Mouse (Mus musculus): ENCODE data around the gene Wfdc21. TPM values are rescaled to one million over a fixed set of nuclear protein-coding genes. Genes with fewer than 3 reads are reported as not detected.

The Wfdc21 gene
- total RNA-seq (2021) = not detected
- long read RNA-seq, experiment 1, partial matches to known transcripts = 0 of 4 reads
- long read RNA-seq, experiment 1, other reads (novel, unspliced or antisense) = 0 of 4 reads
- long read RNA-seq, experiment 2 = 0 reads

DNA sequence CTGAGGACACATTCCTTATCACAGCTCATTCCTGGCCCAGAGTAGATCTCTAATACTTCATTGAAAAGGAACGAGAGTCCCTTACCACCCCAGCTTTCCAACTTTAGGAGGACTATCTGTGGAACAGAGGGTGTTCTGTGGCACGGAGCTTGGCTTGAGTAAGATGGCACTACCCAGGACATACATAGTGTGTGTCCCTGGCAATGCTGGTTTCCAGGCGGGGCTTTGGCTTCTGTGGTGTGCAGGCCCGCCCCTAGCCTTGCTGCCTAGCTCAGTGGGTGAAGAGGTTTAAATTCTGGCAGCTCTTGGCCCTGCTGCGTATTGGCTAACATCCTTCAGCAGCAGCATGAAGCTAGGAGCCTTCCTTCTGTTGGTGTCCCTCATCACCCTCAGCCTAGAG lies at the start of gene Wfdc21:
Gene Wfdc21 (plus strand): TSS at position 260 of the 400 bp plus-strand sequence.
- DNase-seq = no peak
- intact Hi-C loops (cut with DNase I) = no loop called here

DNA sequence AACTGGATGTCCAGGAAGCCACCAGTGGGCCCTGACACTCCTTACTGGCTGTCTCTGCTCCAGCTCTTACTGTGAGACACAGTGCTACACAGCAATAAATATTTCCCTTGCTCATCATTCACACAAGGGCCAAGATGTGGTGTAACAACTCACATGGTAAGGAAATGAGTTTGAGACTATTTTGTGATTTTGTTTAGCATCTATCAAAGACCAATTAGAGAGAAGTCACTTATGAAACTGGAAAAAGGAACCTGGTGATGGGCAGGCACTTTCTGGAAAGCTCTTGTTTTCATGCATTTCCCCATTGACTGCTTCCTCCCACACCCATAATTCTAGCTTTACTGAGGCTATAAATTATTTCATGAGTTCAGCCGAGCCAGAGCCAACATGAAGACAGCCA lies 43.0 kb upstream of the Wfdc21 start, which contains the start of gene Wfdc17:
Gene Wfdc17 (plus strand): TSS at position 287 of the 400 bp plus-strand sequence.
- no peak for DNase-seq
- intact Hi-C loops (cut with DNase I) = loop anchor here (1.0 kb wide), 1 partner anchor 16 kb away; no protein-coding TSS in a partner anchor

DNA sequence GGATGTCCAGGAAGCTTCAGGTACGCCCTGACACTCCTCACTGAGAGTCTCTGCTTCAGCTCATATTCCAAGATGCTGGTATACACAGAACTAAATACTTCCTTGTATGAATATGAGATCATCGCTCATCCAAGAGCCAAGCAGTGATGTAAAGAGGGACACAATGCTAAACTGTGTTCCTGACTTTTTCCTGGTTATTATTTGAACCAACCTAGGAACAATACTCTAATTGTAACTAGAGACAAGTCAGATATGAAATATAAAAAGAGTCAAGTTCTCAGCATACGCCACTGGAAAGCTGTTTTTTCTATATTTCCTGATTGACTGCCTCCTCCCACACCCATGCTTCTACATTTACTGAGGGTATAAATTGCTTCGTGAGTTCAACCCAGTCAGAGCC lies 38.0 kb upstream of the Wfdc21 start, which contains the start of gene Wfdc18:
Gene Wfdc18 (plus strand): TSS at position 301 of the 400 bp plus-strand sequence.
- DNase-seq = no peak
- intact Hi-C loops (cut with DNase I) = no loop called here

DNA sequence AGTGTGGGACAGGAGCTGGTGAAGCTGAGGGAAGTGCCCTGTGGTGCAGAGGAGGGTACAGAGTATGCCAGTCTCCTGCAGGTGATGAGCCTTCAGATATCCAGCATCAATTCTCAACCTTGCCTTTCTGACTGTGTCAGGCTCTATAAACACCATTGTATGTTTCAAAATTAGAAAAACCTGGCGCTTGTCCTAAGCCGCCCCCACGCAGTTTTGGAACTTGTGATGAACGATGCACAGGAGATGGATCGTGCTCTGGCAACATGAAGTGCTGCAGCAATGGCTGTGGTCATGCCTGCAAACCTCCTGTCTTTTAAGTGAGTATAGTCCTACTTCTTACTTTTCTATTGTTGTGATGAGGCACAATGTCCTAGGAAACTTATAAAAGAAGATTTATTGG lies 37.1 kb upstream of the Wfdc21 start:
- DNase-seq = no peak
- intact Hi-C loops (cut with DNase I) = no loop called here

DNA sequence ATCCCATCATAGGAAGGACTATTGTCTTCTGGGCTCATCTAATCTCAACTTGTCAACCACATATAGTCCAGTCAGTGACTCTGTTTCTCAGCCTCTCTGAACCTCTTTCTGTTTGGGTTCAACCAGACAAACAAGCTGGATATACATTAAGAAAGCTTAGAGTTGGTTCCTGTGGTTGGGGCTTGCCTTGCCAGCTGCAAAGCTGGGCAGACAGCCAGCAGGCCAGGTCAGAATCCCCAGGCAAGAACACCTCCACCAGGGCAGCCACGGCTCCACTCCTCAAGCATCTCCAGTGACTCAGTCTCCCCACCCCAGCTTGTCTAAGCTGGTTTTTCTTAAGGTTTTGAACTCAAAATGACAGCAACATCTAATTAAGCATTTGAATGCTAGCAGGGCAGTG lies 34.1 kb upstream of the Wfdc21 start:
- intact Hi-C loops (cut with DNase I) = no loop called here
- DNase-seq = no peak

DNA sequence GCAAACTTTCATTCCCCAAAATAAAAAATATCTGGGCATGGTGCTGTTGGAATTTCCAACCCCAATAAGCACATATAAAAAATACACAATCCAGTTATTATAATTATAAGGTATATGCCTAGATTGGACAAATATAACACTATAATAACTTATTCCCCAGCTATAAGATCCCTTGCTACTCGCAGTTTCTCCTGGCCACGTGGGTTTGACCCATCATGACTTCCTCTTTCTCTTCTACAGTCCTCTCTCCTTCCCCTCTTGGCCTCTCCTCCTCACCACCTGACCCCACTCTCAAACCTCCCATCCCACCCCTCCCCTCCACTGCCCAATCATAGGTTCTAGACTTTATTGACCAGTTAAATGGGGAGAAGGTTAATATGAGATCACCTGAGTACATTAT lies 32.8 kb upstream of the Wfdc21 start:
- no peak for DNase-seq
- intact Hi-C loops (cut with DNase I) = no loop called here

DNA sequence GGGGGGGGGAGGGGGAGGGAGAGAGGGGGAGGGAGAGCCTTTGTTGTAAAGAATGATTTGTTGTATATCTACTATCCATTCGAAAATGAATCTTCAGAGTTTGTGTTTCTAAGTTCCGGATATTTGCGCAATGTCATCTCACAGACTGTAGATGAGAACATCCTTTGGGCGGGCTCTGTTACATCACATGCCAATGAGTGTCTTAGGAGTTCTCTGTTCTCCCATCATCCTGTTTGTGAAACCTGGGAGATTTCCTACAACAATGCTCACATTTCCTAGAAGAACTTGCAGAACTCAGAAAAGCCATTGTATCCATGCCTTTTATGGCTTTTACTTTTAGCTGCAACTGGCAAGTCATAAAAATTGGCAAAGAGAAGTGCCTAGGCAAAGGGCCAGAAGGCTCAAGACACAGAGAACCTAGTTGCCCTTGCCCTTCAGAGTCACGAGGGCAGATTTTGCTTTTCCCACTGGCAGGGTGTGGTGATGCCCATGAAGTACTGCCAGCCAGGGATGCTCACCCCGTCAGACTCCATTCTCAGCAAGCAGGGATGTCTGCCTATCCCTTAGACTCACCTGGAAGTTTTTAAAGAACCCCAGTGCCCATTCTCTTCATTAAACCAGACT lies 29.6 kb upstream of the Wfdc21 start:
- intact Hi-C loops (cut with DNase I) = no loop called here
- no peak for DNase-seq

DNA sequence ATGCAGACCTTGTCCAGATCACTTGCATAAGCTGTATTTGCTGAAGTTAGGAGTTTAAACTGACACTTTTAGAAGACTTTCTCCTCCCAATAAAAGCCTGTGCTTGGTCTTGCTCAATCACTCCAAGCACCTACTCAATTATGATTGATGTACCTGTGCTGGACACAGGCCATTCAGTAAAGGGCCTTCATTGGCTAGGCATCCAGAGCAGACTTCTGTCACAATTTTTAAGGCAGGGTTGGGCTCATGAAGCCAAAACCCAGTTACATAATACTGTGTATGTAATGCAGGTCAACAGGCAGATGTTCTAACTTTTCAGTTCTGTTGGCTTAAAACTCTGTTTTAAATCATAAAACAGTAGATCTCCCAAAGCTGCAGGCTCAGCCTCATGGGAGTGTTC lies 26.0 kb upstream of the Wfdc21 start:
- intact Hi-C loops (cut with DNase I) = no loop called here
- no peak for DNase-seq

DNA sequence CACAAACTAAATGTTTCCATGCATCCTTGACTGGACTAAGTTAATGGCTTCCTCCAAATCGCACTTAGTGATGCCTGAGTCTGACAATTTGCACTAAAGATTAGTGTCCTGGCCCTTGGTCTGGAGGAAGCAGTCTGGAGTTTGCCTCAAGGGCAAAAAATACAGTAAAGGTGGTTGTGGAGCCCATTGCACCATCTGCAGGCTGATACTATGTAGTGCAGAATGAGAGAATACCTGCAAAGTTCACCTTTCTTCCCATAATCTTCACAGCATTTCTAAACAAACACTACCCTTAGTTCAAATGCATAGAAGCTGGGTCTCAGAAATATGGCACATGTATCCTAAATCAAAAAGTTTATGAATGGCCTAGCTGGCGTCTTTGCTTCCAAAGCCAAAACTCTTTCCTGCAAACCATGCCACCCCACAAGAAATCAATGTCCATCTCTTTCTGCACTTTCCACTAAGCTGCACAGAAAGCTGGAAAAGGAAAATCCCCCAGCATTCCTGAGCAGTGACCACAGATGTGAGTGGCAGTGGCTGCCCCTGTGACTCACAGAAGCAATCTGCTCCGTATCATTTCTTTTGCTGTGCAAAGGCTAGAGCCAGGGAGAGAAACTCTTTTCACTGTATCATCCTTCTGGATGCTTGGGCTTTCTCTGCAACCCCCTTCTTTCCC lies 17.8 kb upstream of the Wfdc21 start:
- intact Hi-C loops (cut with DNase I) = no loop called here

DNA sequence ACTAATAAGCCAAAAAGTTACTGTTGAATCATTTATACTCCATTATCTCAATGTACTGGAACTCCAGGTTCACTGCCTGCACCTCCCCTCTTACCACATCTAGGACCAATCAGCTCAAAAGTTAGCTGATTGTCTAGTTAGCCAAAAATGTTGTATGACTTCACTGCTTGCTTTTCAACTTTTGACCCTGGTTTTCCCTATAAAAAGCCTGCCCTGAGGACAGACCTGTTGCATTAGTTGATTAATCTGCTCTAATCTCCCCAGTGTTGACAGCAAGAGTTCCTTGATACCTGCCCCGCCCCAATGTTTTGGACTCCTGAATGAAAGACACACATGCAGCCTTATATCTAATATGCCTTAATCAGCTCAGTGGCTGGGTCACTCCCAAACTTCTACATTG lies 15.6 kb upstream of the Wfdc21 start:
- DNase-seq = no peak
- intact Hi-C loops (cut with DNase I) = no loop called here

More for the DNA sequence above, 17.8 kb upstream of the Wfdc21 start:
- no peak for DNase-seq

DNA sequence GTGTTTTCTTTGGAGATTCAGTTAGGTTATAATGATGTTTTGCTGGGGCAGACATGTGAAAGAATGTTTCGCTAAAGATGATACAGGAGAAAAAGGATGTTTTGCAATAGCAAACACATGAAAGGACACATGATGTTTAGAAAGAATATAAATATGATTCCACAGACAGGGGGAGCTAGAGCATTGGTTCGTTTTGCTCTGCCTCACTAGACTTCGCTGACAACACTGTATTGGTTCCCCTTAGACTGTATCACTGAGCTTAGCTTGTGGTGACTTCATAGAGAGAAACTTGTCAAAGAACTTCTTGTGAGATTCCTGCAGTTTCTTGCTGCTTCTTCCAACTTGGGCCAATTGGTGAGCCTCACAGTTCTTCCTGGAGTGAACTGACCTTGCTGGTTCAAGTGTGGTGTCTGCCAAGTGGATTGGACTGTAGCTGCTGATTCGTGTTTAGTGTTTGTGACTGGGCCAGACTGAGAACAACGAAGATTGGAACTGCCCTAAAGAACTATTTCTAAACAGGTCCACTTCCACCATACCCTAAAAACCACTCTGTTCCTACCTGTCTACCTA lies 13.6 kb upstream of the Wfdc21 start:
- intact Hi-C loops (cut with DNase I) = no loop called here
- no peak for DNase-seq

DNA sequence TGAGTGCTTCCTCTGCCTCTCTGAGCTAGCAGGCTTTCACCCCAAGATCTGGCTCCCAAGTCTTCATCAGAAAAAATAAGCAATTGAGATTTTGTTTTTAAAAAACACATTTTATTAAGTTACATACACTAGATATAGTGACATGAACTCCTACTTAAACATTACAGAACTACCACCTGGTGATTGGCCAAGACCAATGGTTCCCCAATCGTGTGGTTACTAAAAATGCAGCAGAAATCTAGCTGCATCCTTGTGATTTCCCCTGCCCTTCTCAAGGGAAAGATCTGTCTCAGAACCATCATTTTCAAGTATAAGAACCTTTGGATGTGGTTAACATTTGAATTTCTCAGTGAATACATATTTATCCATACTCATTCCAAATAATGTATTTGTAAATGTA lies 12.5 kb upstream of the Wfdc21 start:
- intact Hi-C loops (cut with DNase I) = no loop called here
- no peak for DNase-seq

DNA sequence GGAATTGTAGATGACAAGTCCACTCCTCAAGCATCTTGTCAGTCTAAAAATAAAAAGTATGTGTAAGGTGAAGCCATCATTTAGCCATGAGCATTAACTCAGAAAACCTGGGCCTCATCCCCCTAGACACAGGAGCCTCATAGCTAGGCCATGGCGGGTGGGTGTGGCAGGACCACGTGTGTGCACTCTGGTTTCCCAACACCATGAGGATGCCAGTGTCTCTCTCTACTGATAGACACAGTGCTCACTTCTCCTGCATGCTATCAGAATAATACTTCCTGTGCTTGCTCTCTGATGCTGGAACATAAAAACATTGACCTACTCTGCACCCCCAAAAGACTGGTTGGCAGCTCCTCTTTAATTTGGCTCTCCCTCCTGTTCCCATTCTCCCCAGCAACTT lies 10.9 kb upstream of the Wfdc21 start:
- intact Hi-C loops (cut with DNase I) = no loop called here
- DNase-seq = no peak

DNA sequence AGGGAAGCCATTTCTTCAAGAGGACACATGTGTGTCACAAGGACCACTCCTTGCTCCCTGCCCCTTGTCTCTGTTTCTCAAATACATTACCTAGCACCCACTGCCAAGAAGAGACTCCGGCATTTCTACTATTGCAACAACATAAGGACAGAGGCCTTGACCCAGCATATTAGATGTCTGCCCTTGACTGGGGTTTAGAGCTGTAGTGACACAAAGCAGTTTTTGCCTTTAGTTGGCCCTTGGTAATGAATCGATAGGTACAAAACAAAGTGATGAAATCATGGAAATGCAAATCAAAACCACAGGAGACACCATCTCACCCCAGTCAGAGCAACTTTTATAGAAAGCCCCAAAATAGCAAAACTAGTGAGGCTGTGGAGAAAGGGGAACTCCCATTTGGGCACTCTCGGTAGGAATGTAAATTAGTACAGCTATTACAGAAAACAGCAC lies 9.6 kb upstream of the Wfdc21 start:
- no peak for DNase-seq
- intact Hi-C loops (cut with DNase I) = no loop called here

DNA sequence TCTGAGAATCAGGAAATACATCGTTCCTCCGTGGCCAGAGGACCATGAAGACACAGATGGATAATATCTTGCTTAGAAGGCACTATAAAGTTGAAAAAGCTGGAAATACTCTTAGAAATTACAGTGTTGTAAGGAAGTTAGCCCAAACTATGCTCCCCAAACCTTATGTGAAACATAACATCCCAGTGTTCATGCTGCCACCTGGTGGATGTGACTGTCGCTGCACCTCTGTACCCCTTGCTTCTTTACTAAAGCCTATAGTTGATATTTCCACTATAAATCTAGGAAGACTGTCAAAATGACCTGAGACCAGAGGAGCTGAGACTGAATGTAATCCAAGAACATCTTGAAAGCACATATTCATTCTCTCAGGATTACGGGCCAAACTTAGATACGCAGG lies 7.5 kb upstream of the Wfdc21 start:
- DNase-seq = peak; percentile 51 to 65
- intact Hi-C loops (cut with DNase I) = loop anchor here (1.0 kb wide), 1 partner anchor 183 kb away; no protein-coding TSS in a partner anchor

DNA sequence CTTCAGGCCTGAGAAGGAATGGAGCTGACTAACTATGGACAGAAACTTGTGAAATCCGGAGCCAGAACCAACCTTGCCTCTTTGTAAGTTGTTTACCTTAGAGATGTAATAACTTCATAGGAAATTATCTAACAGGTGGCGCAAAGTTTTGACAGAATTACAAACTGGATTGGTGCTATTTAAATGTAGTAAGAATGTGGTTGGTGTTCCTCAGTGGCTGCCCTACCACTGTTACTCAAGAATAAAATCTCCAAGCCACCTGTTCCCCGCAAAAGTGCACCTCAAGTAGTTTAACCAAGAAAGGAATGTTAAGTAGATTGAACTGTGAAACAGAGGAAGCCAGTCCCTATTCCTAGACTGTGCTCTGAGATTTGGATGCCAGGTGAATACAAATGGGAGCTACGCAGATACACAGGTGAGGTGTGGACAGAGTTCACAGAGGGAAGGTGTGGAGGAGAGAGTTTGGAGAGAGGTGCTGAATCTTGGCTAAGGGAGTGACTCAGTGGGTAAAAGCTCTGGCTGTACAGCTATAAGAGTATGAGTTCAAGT lies 6.2 kb upstream of the Wfdc21 start:
- no peak for DNase-seq
- intact Hi-C loops (cut with DNase I) = loop anchor here (5.0 kb wide), 1 partner anchor 298 kb away; no protein-coding TSS in a partner anchor

DNA sequence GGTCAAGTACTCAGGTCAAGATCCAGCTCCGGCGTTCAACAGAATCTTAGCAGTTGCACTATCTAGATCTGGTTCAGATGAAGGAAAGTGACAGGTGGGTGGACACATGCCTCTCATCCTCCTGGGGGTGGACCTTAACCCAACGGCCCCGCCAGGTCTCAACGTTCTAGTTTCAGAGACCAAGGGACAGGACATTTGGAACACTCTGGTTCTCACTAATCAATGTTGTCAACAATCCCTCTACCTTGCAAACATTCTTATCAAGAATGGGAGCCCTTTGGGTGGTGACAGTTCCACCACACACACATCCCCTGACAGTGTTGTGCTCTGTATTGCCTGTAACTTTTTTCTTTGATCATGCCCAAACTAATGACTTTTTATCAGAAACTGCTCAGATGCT lies 4.9 kb upstream of the Wfdc21 start:
- DNase-seq = no peak
- intact Hi-C loops (cut with DNase I) = loop anchor here (5.0 kb wide), 1 partner anchor 300 kb away; no protein-coding TSS in a partner anchor

DNA sequence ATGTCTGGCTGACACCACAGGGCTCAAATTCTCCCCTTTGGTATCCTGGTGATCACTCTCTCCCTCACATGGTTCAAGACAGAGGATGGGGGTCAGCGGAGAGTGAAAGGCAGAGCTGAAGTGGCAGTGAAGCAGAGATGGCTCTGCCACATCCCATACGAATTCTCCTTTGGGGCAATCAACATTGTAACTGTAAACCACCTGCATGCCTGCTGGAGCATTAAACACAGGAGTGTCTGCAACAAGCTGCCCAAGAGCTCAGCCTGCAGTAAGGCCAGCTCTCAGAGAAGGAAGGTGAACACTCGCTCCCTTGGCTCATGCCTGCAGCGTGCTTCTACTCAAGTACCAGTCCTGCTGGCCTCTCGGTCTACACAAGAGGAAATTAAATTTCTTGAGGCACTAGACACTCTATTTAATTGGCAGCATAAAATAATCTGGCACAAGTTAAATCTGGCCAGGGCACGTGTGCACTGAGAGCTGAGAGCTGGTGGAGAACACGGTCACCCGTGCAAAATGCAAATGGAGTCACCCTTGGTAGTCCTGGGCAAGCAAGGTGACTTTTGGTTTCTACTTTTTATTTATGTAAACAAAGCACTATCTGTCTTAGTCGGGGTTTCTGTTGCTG lies 3.9 kb upstream of the Wfdc21 start:
- intact Hi-C loops (cut with DNase I) = loop anchor here (5.0 kb wide), 1 partner anchor 301 kb away; no protein-coding TSS in a partner anchor
- no peak for DNase-seq

DNA sequence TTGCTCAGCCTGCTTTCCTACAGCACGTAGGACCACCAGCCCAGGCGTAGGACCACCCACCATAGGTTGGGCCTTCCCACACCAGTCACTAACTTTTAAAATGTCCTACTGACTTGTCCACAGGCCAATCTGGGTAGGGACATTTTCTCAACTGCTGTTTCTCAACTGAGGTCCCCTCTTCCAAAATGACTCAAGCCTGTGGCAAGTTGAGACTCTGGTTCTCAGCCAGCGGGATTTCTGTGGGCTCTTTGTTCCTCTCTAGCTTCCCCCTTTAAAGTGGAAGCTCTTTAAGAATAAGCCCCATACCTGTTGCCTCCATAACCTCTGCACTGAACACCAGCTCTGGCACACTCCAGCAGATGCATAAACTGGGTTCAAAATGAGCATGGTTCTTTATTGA lies 3.2 kb upstream of the Wfdc21 start:
- no peak for DNase-seq
- intact Hi-C loops (cut with DNase I) = loop anchor here (5.0 kb wide), 1 partner anchor 301 kb away; no protein-coding TSS in a partner anchor

DNA sequence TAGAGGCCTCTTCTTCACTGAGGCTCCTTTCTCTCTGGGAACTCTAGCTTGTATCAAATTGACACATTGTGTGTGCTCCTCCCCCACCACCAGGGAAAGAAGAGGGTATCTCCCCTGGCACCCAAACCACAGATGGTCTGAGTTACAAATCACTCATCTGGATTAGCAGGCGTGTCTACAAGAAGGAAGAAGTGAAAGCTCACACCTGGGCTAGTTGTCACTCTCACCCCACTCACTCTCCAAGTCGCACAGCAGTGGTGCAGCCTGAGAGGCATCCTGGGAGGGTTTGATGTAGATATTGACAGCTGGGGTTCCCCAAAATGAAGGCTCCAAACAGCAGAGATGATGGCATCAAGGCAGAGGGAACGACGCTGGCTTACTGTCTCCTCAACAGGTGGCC lies 588 bp upstream of the Wfdc21 start:
- DNase-seq = no peak
- intact Hi-C loops (cut with DNase I) = no loop called here
